Mouse (Mus musculus) stomach, embryonic 15.5 days (tissue): ENCODE results near the gene Glt8d2. TPM values are rescaled to one million over a fixed set of nuclear protein-coding genes. Genes with fewer than 3 reads are reported as not detected.

ENCODE experiments used
- ATAC-seq: fragments of 200-750 bp; cut with Nextera tagmentation; 2 replicates; pipeline ENCODE4 v1.8.0; 2017; ENCODE audit warnings: low read depth, moderate number of reproducible peaks, moderate TSS enrichment; ENCODE audit not compliant: insufficient read depth, low FRiP score
- H3K27ac ChIP-seq: fragments of 300-500 bp; sonication (generic); 2 replicates; pipeline ENCODE4 v1.5.1; 2015; ENCODE audit warnings: mild to moderate bottlenecking, inconsistent platforms
- H3K27me3 ChIP-seq: fragments of 300-500 bp; sonication (generic); replicated peaks from 2 replicates; pipeline ENCODE4 v1.6.1; 2015; ENCODE audit warnings: inconsistent platforms
- H3K36me3 ChIP-seq: fragments of 300-500 bp; sonication (generic); 2 replicates; pipeline ENCODE4 v1.6.1; 2015; ENCODE audit warnings: inconsistent platforms
- H3K4me1 ChIP-seq: fragments of 300-500 bp; sonication (generic); 2 replicates; pipeline ENCODE4 v1.6.1; 2015; ENCODE audit warnings: inconsistent platforms
- H3K4me2 ChIP-seq: fragments of 300-500 bp; sonication (generic); 2 replicates; pipeline ENCODE4 v1.6.1; 2015; ENCODE audit warnings: mild to moderate bottlenecking, inconsistent platforms
- H3K4me3 ChIP-seq: fragments of 300-500 bp; sonication (generic); replicated peaks from 2 replicates; pipeline ENCODE4 v1.5.1; 2015; ENCODE audit warnings: inconsistent platforms
- H3K9ac ChIP-seq: fragments of 300-500 bp; sonication (generic); 2 replicates; pipeline ENCODE4 v1.6.1; 2015; ENCODE audit warnings: inconsistent platforms
- H3K9me3 ChIP-seq: fragments of 300-500 bp; sonication (generic); 2 replicates; pipeline ENCODE4 v1.6.1; 2016; ENCODE audit warnings: inconsistent platforms
- WGBS: fragments of 180-500 bp; shearing (Covaris S2); methylation state at CpG from one replicate; pipeline ENCODE4 v1.1.7; 2015; 5-methylcytosine and 5-hydroxymethylcytosine counted together
- polyA plus RNA-seq: library from polyadenylated mRNA; unstranded; fragments of >200 nt; fragmentation: Nextera tagmentation; extraction: Ambion mirVana; gene quantifications from 2 replicates; pipeline ENCODE4 v1.2.1, GENCODE M21; 2015

The Glt8d2 gene
- polyA plus RNA-seq, 1 experiment from 2014 or later, result 7.0 TPM

DNA sequence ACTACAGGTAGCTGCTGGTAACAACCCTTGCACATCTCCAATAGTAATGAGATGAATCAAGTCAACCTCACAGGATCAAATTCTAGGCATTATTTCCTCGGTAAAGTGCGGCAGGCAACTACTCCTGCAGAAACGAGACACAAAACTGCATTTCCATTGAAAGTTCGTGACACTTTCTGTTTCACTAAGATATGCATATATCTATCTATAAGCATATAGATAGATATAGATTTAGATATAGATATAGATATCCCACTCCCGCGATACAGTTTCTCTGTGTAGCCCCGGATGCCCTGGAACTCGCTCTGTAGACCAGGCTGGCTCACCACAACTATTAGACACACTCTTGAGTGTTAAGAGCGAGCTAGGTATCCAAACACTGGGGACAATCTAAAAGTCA is 68.2 kb downstream of the Glt8d2 start:
- Histone ChIP-seq H3K27me3 (no peaks in the 10 kb centered on the region), H3K4me1 (no peaks in the 10 kb centered on the region), H3K9ac (peak overlapping the region; percentile 61; the same call in 1 of the 2 replicates), H3K4me2 (peak overlapping the region; percentile 53), H3K4me3 (peak overlapping the region; percentile 84), H3K9me3 (no peaks in the 10 kb centered on the region), H3K36me3 (no peaks in the 10 kb centered on the region), H3K27ac (no peak overlapping the region)
- 18% methylated on average over 9 of the region's 9 CpGs for whole genome bisulfite sequencing
- no peak for ATAC-seq

Other genes starting within 250 kb of the Glt8d2 start
- not detected in 2 replicates for gene Gm1553, start 198.0 kb downstream of the Glt8d2 start, polyA plus RNA-seq
- 48.2 and 49.8 TPM in 2 replicates for gene 1190007I07Rik, start 67.4 kb downstream of the Glt8d2 start, polyA plus RNA-seq
- 109 and 115 TPM in 2 replicates for gene Tdg, start 60.8 kb downstream of the Glt8d2 start, polyA plus RNA-seq
- 35.0 and 39.5 TPM in 2 replicates for gene Hcfc2, start 5.5 kb upstream of the Glt8d2 start, polyA plus RNA-seq
- gene Nfyb, start 73.5 kb upstream of the Glt8d2 start, polyA plus RNA-seq, result 46.0 and 47.7 TPM in 2 replicates
- gene Txnrd1, start 143.3 kb upstream of the Glt8d2 start, polyA plus RNA-seq, result 82.5 and 102 TPM in 2 replicates
- 0.23 and 0.65 TPM in 2 replicates for gene Eid3, start 176.0 kb upstream of the Glt8d2 start, polyA plus RNA-seq